Mouse (Mus musculus) liver, embryonic 12.5 days (tissue): Measurements from ENCODE around the gene Lpcat1. TPM values are rescaled to one million over a fixed set of nuclear protein-coding genes. Genes with fewer than 3 reads are reported as not detected.

Source experiments
- ATAC-seq: fragments of 200-750 bp; cut with Nextera tagmentation; 2 replicates; pipeline ENCODE4 v1.8.0; 2017; ENCODE audit warnings: moderate number of reproducible peaks, mild to moderate bottlenecking, moderate library complexity
- H3K27ac ChIP-seq: fragments of 300-500 bp; sonication (generic); 2 replicates; pipeline ENCODE4 v1.5.1; 2016; ENCODE audit warnings: mild to moderate bottlenecking
- H3K27me3 ChIP-seq: fragments of 300-500 bp; sonication (generic); replicated peaks from 2 replicates; pipeline ENCODE4 v1.6.1; 2016; ENCODE audit warnings: mild to moderate bottlenecking, moderate library complexity
- H3K36me3 ChIP-seq: fragments of 300-500 bp; sonication (generic); 2 replicates; pipeline ENCODE4 v1.6.1; 2016; ENCODE audit warnings: mild to moderate bottlenecking, moderate library complexity
- H3K4me1 ChIP-seq: fragments of 300-500 bp; sonication (generic); 2 replicates; pipeline ENCODE4 v1.6.1; 2016
- H3K4me2 ChIP-seq: fragments of 300-500 bp; sonication (generic); 2 replicates; pipeline ENCODE4 v1.6.1; 2016; ENCODE audit warnings: mild to moderate bottlenecking, moderate library complexity
- H3K4me3 ChIP-seq: fragments of 300-500 bp; sonication (generic); 2 replicates; pipeline ENCODE4 v1.5.1; 2016; ENCODE audit warnings: mild to moderate bottlenecking, moderate library complexity
- H3K9ac ChIP-seq: fragments of 300-500 bp; sonication (generic); 2 replicates; pipeline ENCODE4 v1.6.1; 2016; ENCODE audit warnings: mild to moderate bottlenecking, moderate library complexity
- H3K9me3 ChIP-seq: fragments of 300-500 bp; sonication (generic); replicated peaks from 2 replicates; pipeline ENCODE4 v1.6.1; 2016; ENCODE audit warnings: mild to moderate bottlenecking, moderate library complexity
- WGBS: fragments of 180-500 bp; shearing (Covaris S2); methylation state at CpG from one replicate; pipeline ENCODE4 v1.1.7; 2016; ENCODE audit not compliant: insufficient replicate concordance; 5-methylcytosine and 5-hydroxymethylcytosine counted together
- polyA plus RNA-seq: library from polyadenylated mRNA; unstranded; fragments of >200 nt; fragmentation: Nextera tagmentation; extraction: Ambion mirVana; gene quantifications from 2 replicates; pipeline ENCODE4 v1.2.1, GENCODE M21; 2016

Gene Lpcat1
- polyA plus RNA-seq, 1 experiment from 2014 or later: 108 TPM

GRCm38 (mm10) chr13:73434687-73435086, 32.3 kb upstream of the Lpcat1 start:
- peaks cover 64% of the 10 kb centered on the region for H3K4me1 ChIP-seq
- H3K9me3 ChIP-seq: no peaks in the 10 kb centered on the region
- H3K27ac ChIP-seq: peak overlapping the region; percentile 64; the same call in 1 of the 2 replicates
- no peaks in the 10 kb centered on the region for H3K36me3 ChIP-seq
- no peak overlapping the region for H3K9ac ChIP-seq
- H3K27me3 ChIP-seq: peaks cover 2% of the 10 kb centered on the region; the same call in 1 of the 2 replicates
- no peak overlapping the region for H3K4me3 ChIP-seq
- WGBS: 65% methylated on average over 5 of the region's 5 CpGs
- ATAC-seq: no peak
- H3K4me2 ChIP-seq: no peak overlapping the region

DNA sequence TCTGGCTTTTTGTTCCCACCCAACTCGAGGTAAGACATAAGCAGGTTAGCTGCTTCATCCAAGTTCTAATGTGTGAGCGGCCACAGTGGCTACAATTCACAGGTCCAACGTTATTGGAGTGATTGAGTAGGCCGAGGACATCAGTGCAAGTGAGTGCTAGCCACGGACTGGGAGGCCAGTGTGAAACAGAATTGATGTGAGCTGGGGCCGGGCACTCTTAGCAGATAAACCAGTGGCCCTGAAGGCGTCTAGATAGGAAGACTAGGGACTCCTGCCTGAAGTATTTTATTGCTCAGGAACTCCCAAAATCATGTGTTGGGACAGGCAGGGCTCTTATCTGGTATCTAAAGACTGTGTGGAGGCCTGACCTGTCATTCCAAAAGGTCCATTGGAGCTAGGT, 31.3 kb upstream of the Lpcat1 start:
- no peak overlapping the region for H3K4me3 ChIP-seq
- H3K36me3 ChIP-seq: no peaks in the 10 kb centered on the region
- peaks cover 74% of the 10 kb centered on the region for H3K4me1 ChIP-seq
- no peak overlapping the region for H3K4me2 ChIP-seq
- H3K9me3 ChIP-seq: no peaks in the 10 kb centered on the region
- ATAC-seq: peak; percentile 40; the same call in 1 of the 2 replicates
- 0 out of 2 replicates have a peak, but pooled peaks cover 2% of the 10 kb centered on the region for H3K27me3 ChIP-seq
- peak overlapping the region; percentile 10; the same call in 1 of the 2 replicates for H3K9ac ChIP-seq
- 57% methylated on average over 7 of the region's 7 CpGs for WGBS
- peak overlapping the region; percentile 64 for H3K27ac ChIP-seq

GRCm38 (mm10) chr13:73439057-73439456, 27.9 kb upstream of the Lpcat1 start:
- Histone ChIP-seq H3K27me3 (no peaks in the 10 kb centered on the region), H3K36me3 (no peaks in the 10 kb centered on the region), H3K4me2 (no peak overlapping the region), H3K4me1 (peaks cover 81% of the 10 kb centered on the region), H3K27ac (peak overlapping the region; percentile 32; the same call in 1 of the 2 replicates), H3K4me3 (no peak overlapping the region), H3K9ac (no peak overlapping the region), H3K9me3 (no peaks in the 10 kb centered on the region)
- no peak for ATAC-seq
- WGBS: 81% methylated on average over 9 of the region's 9 CpGs

- peaks cover 81% of the 10 kb centered on the region for H3K4me1 ChIP-seq
- H3K9me3 ChIP-seq: no peaks in the 10 kb centered on the region
- no peaks in the 10 kb centered on the region for H3K36me3 ChIP-seq
- H3K9ac ChIP-seq: peak overlapping the region; percentile 67; the same call in 1 of the 2 replicates
- no peak overlapping the region for H3K4me3 ChIP-seq
- ATAC-seq: no peak
- H3K27ac ChIP-seq: peak overlapping the region; percentile 99
- H3K27me3 ChIP-seq: no peaks in the 10 kb centered on the region
- no peak overlapping the region for H3K4me2 ChIP-seq
- WGBS: 79% methylated on average over 4 of the region's 4 CpGs
These were observed 26.0 kb upstream of the Lpcat1 start for GRCm38 (mm10) chr13:73441032-73441431.

DNA sequence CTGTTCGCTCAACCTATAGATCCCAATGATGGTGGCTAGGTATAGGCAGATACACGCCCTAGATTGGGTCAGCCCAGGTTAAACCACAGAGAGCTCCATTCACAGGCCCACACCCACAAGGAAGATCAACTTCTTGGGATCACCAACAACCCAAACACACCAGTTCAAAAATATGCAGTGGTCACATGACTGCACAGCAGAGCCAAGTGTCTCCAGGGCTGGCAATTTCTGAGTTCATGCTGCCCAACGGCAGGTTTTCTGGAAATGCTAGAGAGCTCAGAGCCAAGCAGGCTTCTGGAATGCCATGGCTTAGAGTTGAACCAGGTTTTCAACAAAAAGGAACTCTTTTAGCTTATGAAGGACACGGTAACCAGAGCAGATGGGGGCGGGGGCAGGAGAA, 25.3 kb upstream of the Lpcat1 start:
- Histone ChIP-seq H3K9me3 (no peaks in the 10 kb centered on the region), H3K27me3 (no peaks in the 10 kb centered on the region), H3K4me3 (no peak overlapping the region), H3K36me3 (no peaks in the 10 kb centered on the region), H3K27ac (peak overlapping the region; percentile 99), H3K4me2 (no peak overlapping the region), H3K9ac (peak overlapping the region; percentile 67; the same call in 1 of the 2 replicates), H3K4me1 (peaks cover 81% of the 10 kb centered on the region)
- ATAC-seq: no peak
- WGBS: 80% methylated on average over 5 of the region's 5 CpGs

DNA sequence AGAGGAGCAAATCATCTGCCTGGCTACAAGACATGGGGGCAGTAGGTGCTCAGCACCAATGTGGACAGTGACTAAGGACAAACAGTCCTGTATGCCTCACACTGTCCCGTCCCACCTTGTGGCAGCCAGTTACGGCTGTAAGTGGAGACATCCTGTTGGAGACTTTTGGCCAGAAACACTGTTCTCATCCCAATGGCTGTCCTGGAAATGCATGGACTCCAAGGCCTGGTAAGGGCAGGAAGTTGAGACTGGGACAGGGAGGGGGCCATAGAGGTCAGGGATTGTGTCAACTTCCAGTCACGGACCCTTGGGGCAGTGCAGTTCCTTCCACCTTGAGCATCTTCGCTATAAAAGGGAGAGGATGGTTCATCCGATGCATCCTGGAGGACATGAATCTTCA, 24.6 kb upstream of the Lpcat1 start:
- no peak overlapping the region for H3K4me3 ChIP-seq
- no peaks in the 10 kb centered on the region for H3K36me3 ChIP-seq
- no peak for ATAC-seq
- peak overlapping the region; percentile 99 for H3K27ac ChIP-seq
- H3K9ac ChIP-seq: peak overlapping the region; percentile 67
- H3K4me1 ChIP-seq: peaks cover 81% of the 10 kb centered on the region
- no peaks in the 10 kb centered on the region for H3K27me3 ChIP-seq
- 91% methylated on average over 5 of the region's 5 CpGs for whole genome bisulfite sequencing
- H3K4me2 ChIP-seq: no peak overlapping the region
- H3K9me3 ChIP-seq: no peaks in the 10 kb centered on the region

- peaks cover 87% of the 10 kb centered on the region for H3K4me1 ChIP-seq
- no peak overlapping the region for H3K4me3 ChIP-seq
- WGBS: 60% methylated on average over 4 of the region's 4 CpGs
- H3K27ac ChIP-seq: peak overlapping the region; percentile 99
- peak overlapping the region; percentile 53 for H3K4me2 ChIP-seq
- peak; percentile 92 for ATAC-seq
- H3K9me3 ChIP-seq: no peaks in the 10 kb centered on the region
- H3K9ac ChIP-seq: peak overlapping the region; percentile 67
- H3K27me3 ChIP-seq: no peaks in the 10 kb centered on the region
- no peaks in the 10 kb centered on the region for H3K36me3 ChIP-seq
These were observed 23.7 kb upstream of the Lpcat1 start for GRCm38 (mm10) chr13:73443093-73443821.

- peak overlapping the region; percentile 62 for H3K9ac ChIP-seq
- H3K27me3 ChIP-seq: no peaks in the 10 kb centered on the region
- H3K4me1 ChIP-seq: peaks cover 97% of the 10 kb centered on the region
- no peaks in the 10 kb centered on the region for H3K9me3 ChIP-seq
- peak overlapping the region; percentile 99 for H3K27ac ChIP-seq
- no peak for ATAC-seq
- H3K36me3 ChIP-seq: no peaks in the 10 kb centered on the region
- WGBS: 80% methylated on average over 2 of the region's 2 CpGs
- H3K4me2 ChIP-seq: peak overlapping the region; percentile 66; the same call in 1 of the 2 replicates
- H3K4me3 ChIP-seq: no peak overlapping the region
These were observed 21.9 kb upstream of the Lpcat1 start for GRCm38 (mm10) chr13:73445087-73445486.

DNA sequence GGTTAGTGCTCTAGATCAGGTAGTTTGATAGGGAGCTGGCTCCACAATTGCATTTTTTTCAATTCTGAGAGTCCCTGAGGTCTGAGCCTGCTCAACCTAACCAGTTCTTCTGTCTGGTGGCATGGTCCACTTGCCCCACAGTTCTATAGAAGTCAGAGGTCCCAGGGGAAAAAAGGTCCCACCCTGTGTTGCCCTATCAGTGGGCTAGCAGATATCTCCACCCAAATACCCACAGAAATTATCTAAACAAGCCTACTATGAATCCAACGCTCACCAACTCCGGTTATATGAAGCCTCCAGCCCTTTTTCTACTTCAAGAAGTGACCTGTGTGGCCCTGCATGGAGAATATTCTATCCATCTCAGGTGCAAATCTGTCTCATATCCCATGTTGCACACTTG, 20.9 kb upstream of the Lpcat1 start:
- ATAC-seq: peak; percentile 80
- Histone ChIP-seq H3K27ac (peak overlapping the region; percentile 99), H3K4me3 (peak overlapping the region; percentile 18; the same call in 1 of the 2 replicates), H3K4me2 (peak overlapping the region; percentile 66), H3K9ac (peak overlapping the region; percentile 73), H3K4me1 (peaks cover 96% of the 10 kb centered on the region), H3K36me3 (no peaks in the 10 kb centered on the region), H3K27me3 (no peaks in the 10 kb centered on the region), H3K9me3 (no peaks in the 10 kb centered on the region)
- WGBS: 29% methylated on average over 2 of the region's 2 CpGs

GRCm38 (mm10) chr13:73446494-73446893, 20.5 kb upstream of the Lpcat1 start:
- peak overlapping the region; percentile 73 for H3K9ac ChIP-seq
- H3K4me3 ChIP-seq: peak overlapping the region; percentile 18; the same call in 1 of the 2 replicates
- peaks cover 95% of the 10 kb centered on the region for H3K4me1 ChIP-seq
- H3K9me3 ChIP-seq: no peaks in the 10 kb centered on the region
- peak overlapping the region; percentile 99 for H3K27ac ChIP-seq
- H3K27me3 ChIP-seq: no peaks in the 10 kb centered on the region
- 53% methylated on average over 4 of the region's 4 CpGs for whole genome bisulfite sequencing
- ATAC-seq: no peak
- peak overlapping the region; percentile 66 for H3K4me2 ChIP-seq
- no peaks in the 10 kb centered on the region for H3K36me3 ChIP-seq

- H3K9ac ChIP-seq: peak overlapping the region; percentile 73
- ATAC-seq: no peak
- 66% methylated on average over 7 of the region's 7 CpGs for WGBS
These were observed 20.1 kb upstream of the Lpcat1 start for GRCm38 (mm10) chr13:73446943-73447342.

GRCm38 (mm10) chr13:73447478-73447877, 19.5 kb upstream of the Lpcat1 start:
- H3K27ac ChIP-seq: peak overlapping the region; percentile 99

More at GRCm38 (mm10) chr13:73446943-73447342, 20.1 kb upstream of the Lpcat1 start:
- Histone ChIP-seq H3K4me2 (peak overlapping the region; percentile 66), H3K36me3 (no peaks in the 10 kb centered on the region), H3K4me1 (peaks cover 91% of the 10 kb centered on the region), H3K27ac (peak overlapping the region; percentile 99), H3K27me3 (no peaks in the 10 kb centered on the region), H3K4me3 (no peak overlapping the region), H3K9me3 (no peaks in the 10 kb centered on the region)

More at GRCm38 (mm10) chr13:73447478-73447877, 19.5 kb upstream of the Lpcat1 start:
- Histone ChIP-seq H3K4me3 (no peak overlapping the region), H3K27me3 (no peaks in the 10 kb centered on the region), H3K36me3 (no peaks in the 10 kb centered on the region), H3K4me2 (no peak overlapping the region), H3K9ac (peak overlapping the region; percentile 73), H3K9me3 (no peaks in the 10 kb centered on the region), H3K4me1 (peaks cover 85% of the 10 kb centered on the region)
- ATAC-seq: no peak
- 47% methylated on average over 2 of the region's 2 CpGs for WGBS
